Mouse (Mus musculus): Measurements from ENCODE around the gene Cd24a. TPM values are rescaled to one million over a fixed set of nuclear protein-coding genes. Genes with fewer than 3 reads are reported as not detected.

Gene Cd24a
- total and polyA plus RNA-seq, 3 experiments = 469 to 2,766 (median 2,120) TPM

GRCm38 (mm10) chr10:43577299-43577996 lies 636 bp upstream of the Cd24a start:
- peaks cover 34% of the 10 kb centered on the region for H3K79me2 ChIP-seq (replicated peaks; ENCODE audit: control insufficient read depth, extremely low read depth, insufficient read depth, poor library complexity, severe bottlenecking)
- in situ Hi-C loops (cut with MboI; ENCODE audit: low pct_ligation_motif_present, low pct_unique_long_range_greater_than_20kb, low sequenced_read_pairs) = loop anchor here (5.0 to 10.0 kb wide), 3 partner anchors 165 to 487 kb away; no protein-coding TSS in a partner anchor
- TF ChIP-seq ZC3H11A (IDR thresholded peaks at IDR 0.05; ENCODE audit: low read depth, low read length) = no peak
- TF ChIP-seq TBP (conservative IDR thresholded peaks at IDR 0.05; ENCODE audit: low read depth, low read length) = no peak
- TF ChIP-seq CHD1 (IDR thresholded peaks at IDR 0.05; ENCODE audit: low read depth, low read length) = no peak
- TF ChIP-seq NRF1 (IDR thresholded peaks at IDR 0.05; ENCODE audit: low read depth, low read length) = no peak
- TF ChIP-seq SMC3 (IDR thresholded peaks at IDR 0.05; ENCODE audit: low read depth, low read length) = 0 out of 2 replicates have a peak, but pooled peaks have one; percentile 22
- no peak for TF ChIP-seq PAX5 (IDR thresholded peaks at IDR 0.05; ENCODE audit: low read length)
- TF ChIP-seq MXI1 (IDR thresholded peaks at IDR 0.05; ENCODE audit: low read depth, low read length) = no peak
- TF ChIP-seq JUND (conservative IDR thresholded peaks at IDR 0.05; ENCODE audit: low read depth, low read length) = no peak
- TF ChIP-seq USF2 (conservative IDR thresholded peaks at IDR 0.05; ENCODE audit: low read depth, low read length) = no peak
- no peak for TF ChIP-seq GABPA (IDR thresholded peaks at IDR 0.05; ENCODE audit: insufficient replicate concordance, low read depth, low read length)
- peak; percentile 21; the same call in 1 of the 2 replicates for TF ChIP-seq BHLHE40 (IDR thresholded peaks at IDR 0.05; ENCODE audit: low read depth, low read length)
- no peak for TF ChIP-seq KAT2A (IDR thresholded peaks at IDR 0.05; ENCODE audit: insufficient replicate concordance, low read length)
- no peak for TF ChIP-seq MAFK (IDR thresholded peaks at IDR 0.05; ENCODE audit: insufficient replicate concordance, low read length)
- no peak; the same call in 1 of the 2 replicates for TF ChIP-seq POLR2A (IDR thresholded peaks at IDR 0.05; ENCODE audit: low read depth, low read length)
- no peak for TF ChIP-seq ELF1 (IDR thresholded peaks at IDR 0.05; ENCODE audit: low read depth, low read length)
- TF ChIP-seq ETS1 (conservative IDR thresholded peaks at IDR 0.05; ENCODE audit: low read depth, low read length) = no peak
- TF ChIP-seq ZMIZ1 (IDR thresholded peaks at IDR 0.05; ENCODE audit: low read depth, low read length) = no peak
- no peak for TF ChIP-seq IRF4 (IDR thresholded peaks at IDR 0.05; ENCODE audit: low read depth, low read length)
- 0 out of 2 replicates have a peak, but pooled peaks have one; percentile 33 for TF ChIP-seq TCF12 (IDR thresholded peaks at IDR 0.05; ENCODE audit: low read depth, low read length)
- TF ChIP-seq E2F4 (IDR thresholded peaks at IDR 0.05; ENCODE audit: insufficient replicate concordance, low read depth, low read length) = no peak
- TF ChIP-seq RAD21 (IDR thresholded peaks at IDR 0.05; ENCODE audit: low read depth, low read length) = no peak; the same call in 1 of the 2 replicates
- TF ChIP-seq ZNF384 (IDR thresholded peaks at IDR 0.05; ENCODE audit: low read depth, low read length) = peak; percentile 67
- TF ChIP-seq USF1 (IDR thresholded peaks at IDR 0.05; ENCODE audit: low read depth, low read length) = no peak
- no peak for TF ChIP-seq SIN3A (IDR thresholded peaks at IDR 0.05; ENCODE audit: low read length)
- TF ChIP-seq JUN (IDR thresholded peaks at IDR 0.05; ENCODE audit: insufficient read depth, low read depth, low read length) = no peak
- TF ChIP-seq RCOR1 (conservative IDR thresholded peaks at IDR 0.05; ENCODE audit: low read depth, low read length) = no peak
- TF ChIP-seq ZKSCAN1 (IDR thresholded peaks at IDR 0.05; ENCODE audit: borderline replicate concordance, low read depth, low read length) = no peak
- TF ChIP-seq HCFC1 (IDR thresholded peaks at IDR 0.05; ENCODE audit: low read depth, low read length) = no peak
- no peak; the same call in 1 of the 2 replicates for TF ChIP-seq MAX (IDR thresholded peaks at IDR 0.05; ENCODE audit: low read length)
- TF ChIP-seq CHD2 (IDR thresholded peaks at IDR 0.05; ENCODE audit: low read length) = no peak
- TF ChIP-seq EP300 (IDR thresholded peaks at IDR 0.05; ENCODE audit: low read length) = no peak
- no peak for TF ChIP-seq MYC (IDR thresholded peaks at IDR 0.05; ENCODE audit: low read depth, low read length)
- no peak for TF ChIP-seq NELFE (IDR thresholded peaks at IDR 0.05; ENCODE audit: low read depth, low read length)
- no peak for TF ChIP-seq POLR2AphosphoS2 (IDR thresholded peaks at IDR 0.05; ENCODE audit: low read depth, low read length)
- TF ChIP-seq CTCF (conservative IDR thresholded peaks at IDR 0.05 in 1 of 2, IDR thresholded peaks at IDR 0.05 in 1 of 2; ENCODE audit: low read depth in 2 of 2, low read length in 2 of 2) = peak in 1 of 2 experiments; percentile 40; a peak in 2 of 4 replicates
- peak overlapping the region; percentile 45 for H3K27ac ChIP-seq (ENCODE audit: insufficient read depth, low read depth)
- H3K4me3 ChIP-seq (replicated peaks in 1 of 3; ENCODE audit: low read depth in 2 of 3, low read length in 2 of 3, poor library complexity in 1 of 3) = peak overlapping the region; percentile 19 to 36 (median 20)
- no peaks in the 10 kb centered on the region for H3K27me3 ChIP-seq (replicated peaks)
- no peak for DNase-seq (ENCODE audit: extremely low read depth)
- peaks cover 5% of the 10 kb centered on the region for H3K9me3 ChIP-seq (replicated peaks; ENCODE audit: low read length)
- H3K36me3 ChIP-seq (replicated peaks in 1 of 2; ENCODE audit: control insufficient read depth in 1 of 2, insufficient read depth in 1 of 2, low read length in 1 of 2) = peaks cover 4 to 18% of the 10 kb centered on the region in 2 experiments
- peak overlapping the region; percentile 39 for H3K9ac ChIP-seq (ENCODE audit: insufficient read depth, low read depth)
- dilution Hi-C loops (cut with MboI; ENCODE audit: extremely low pct_ligation_motif_present, extremely low pct_unique_long_range_greater_than_20kb, low sequenced_read_pairs) = no loop called here
- H3K4me1 ChIP-seq (ENCODE audit: control insufficient read depth in 1 of 2, insufficient read depth in 2 of 2) = peaks cover 7 to 34% of the 10 kb centered on the region in 2 experiments; a peak in 3 of 4 replicates
- peak overlapping the region; percentile 69 for H3K4me2 ChIP-seq (ENCODE audit: insufficient read depth, low read depth, poor library complexity, severe bottlenecking)
